Comparison of ENCODE assay signal across 9 mouse cellular contexts in the genomic region with DNA sequence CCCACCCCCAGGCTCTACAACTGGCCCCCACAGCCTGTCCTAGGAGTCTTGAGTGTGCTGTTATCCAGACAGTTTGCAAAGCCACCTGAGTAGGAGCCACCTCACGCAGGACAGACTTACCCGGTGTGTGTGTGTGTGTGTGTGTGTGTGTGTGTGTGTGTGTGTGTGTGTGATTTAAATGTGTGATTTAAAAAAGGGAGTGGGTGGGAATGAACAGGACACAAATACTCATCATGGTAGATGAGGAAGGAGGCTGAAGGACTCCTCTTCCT. TPM values are rescaled to one million over a fixed set of nuclear protein-coding genes. Genes with fewer than 3 reads are reported as not detected.
DNase-seq lines count a peak whose midpoint lies in the region; ATAC-seq and TF ChIP-seq lines count a peak whose summit lies in the region.
"Had no signal": no experiment of that assay in that cellular context is flagged by ENCODE, and none has a peak within 500 bp of the region (broad histone marks: within the 10 kb centered on the region; RNA-seq: fewer than 3 reads in every experiment).

No protein-coding gene starts in this region.

- no peaks in the 10 kb centered on the region for H3K36me3 ChIP-seq in kidney, embryonic 16.5 days (ENCODE audit: insufficient read depth, low read length)
- no peaks in the 10 kb centered on the region; the same call in 1 of the 2 replicates for H3K36me3 ChIP-seq in forebrain, embryonic 13.5 days (ENCODE audit: poor library complexity, severe bottlenecking)
- no peaks in the 10 kb centered on the region; the same call in 1 of the 2 replicates for H3K36me3 ChIP-seq in intestine, postnatal 0 days (ENCODE audit: control insufficient read depth, insufficient read depth)
- H3K36me3 ChIP-seq in neural tube, embryonic 13.5 days = peaks cover 12% of the 10 kb centered on the region; the same call in 1 of the 2 replicates
- no peaks in the 10 kb centered on the region for H3K36me3 ChIP-seq in thymus, adult 2 months (ENCODE audit: control insufficient read depth, insufficient read depth, low read length)

- no peak for DNase-seq in kidney, adult 18-20 months
- DNase-seq in gastrocnemius, postnatal 36 days = no peak
- no peak for DNase-seq in thymus, adult 2 months
- no peak for DNase-seq in layer of hippocampus, postnatal 14 days (ENCODE audit: low spot score in 2 of 2)

- H3K4me1 ChIP-seq in kidney, embryonic 16.5 days (ENCODE audit: insufficient read depth, low read length) = peaks cover 17% of the 10 kb centered on the region
- H3K4me1 ChIP-seq in forebrain, embryonic 13.5 days = 0 out of 2 replicates have a peak, but pooled peaks cover 8% of the 10 kb centered on the region
- peaks cover 9% of the 10 kb centered on the region; the same call in 1 of the 2 replicates for H3K4me1 ChIP-seq in intestine, postnatal 0 days (replicated peaks; ENCODE audit: control insufficient read depth, insufficient read depth, low read length)
- peaks cover 14% of the 10 kb centered on the region; the same call in 1 of the 2 replicates for H3K4me1 ChIP-seq in neural tube, embryonic 13.5 days (replicated peaks)
- peaks cover 10% of the 10 kb centered on the region for H3K4me1 ChIP-seq in thymus, adult 2 months (replicated peaks; ENCODE audit: control insufficient read depth, insufficient read depth, low read length)

- H3K9ac ChIP-seq in kidney, embryonic 16.5 days (replicated peaks; ENCODE audit: low read length) = no peak overlapping the region
- no peak overlapping the region for H3K9ac ChIP-seq in forebrain, embryonic 13.5 days
- no peak overlapping the region for H3K9ac ChIP-seq in intestine, postnatal 0 days (ENCODE audit: low read depth, low read length)
- H3K9ac ChIP-seq in neural tube, embryonic 13.5 days = no peak overlapping the region

- H3K4me3 ChIP-seq in kidney, embryonic 16.5 days (ENCODE audit: low read length) = no peak overlapping the region
- H3K4me3 ChIP-seq in forebrain, embryonic 13.5 days = no peak overlapping the region
- H3K4me3 ChIP-seq in intestine, postnatal 0 days (ENCODE audit: low read depth, low read length) = no peak overlapping the region
- no peak overlapping the region for H3K4me3 ChIP-seq in neural tube, embryonic 13.5 days
- no peak overlapping the region for H3K4me3 ChIP-seq in thymus, adult 2 months (ENCODE audit: control insufficient read depth, insufficient read depth, low read length)

- no peaks in the 10 kb centered on the region for H3K27me3 ChIP-seq in kidney, embryonic 16.5 days (ENCODE audit: insufficient read depth, low read length)
- no peaks in the 10 kb centered on the region for H3K27me3 ChIP-seq in forebrain, embryonic 13.5 days
- H3K27me3 ChIP-seq in intestine, postnatal 0 days (replicated peaks; ENCODE audit: control insufficient read depth, insufficient read depth, low read length) = no peaks in the 10 kb centered on the region
- no peaks in the 10 kb centered on the region for H3K27me3 ChIP-seq in neural tube, embryonic 13.5 days
- no peaks in the 10 kb centered on the region for H3K27me3 ChIP-seq in thymus, adult 2 months (ENCODE audit: control insufficient read depth, insufficient read depth, low read length)

- H3K27ac ChIP-seq in kidney, embryonic 16.5 days (ENCODE audit: low read length) = no peak overlapping the region
- H3K27ac ChIP-seq in forebrain, embryonic 13.5 days = no peak overlapping the region
- H3K27ac ChIP-seq in intestine, postnatal 0 days (ENCODE audit: low read depth, low read length) = peak overlapping the region; percentile 81
- H3K27ac ChIP-seq in neural tube, embryonic 13.5 days (replicated peaks) = no peak overlapping the region
- H3K27ac ChIP-seq in thymus, adult 2 months (ENCODE audit: control insufficient read depth, insufficient read depth, low read length) = no peak overlapping the region

- no peak for TF ChIP-seq POLR2A in thymus, adult 2 months (IDR thresholded peaks at IDR 0.05; ENCODE audit: control insufficient read depth, extremely low read depth, insufficient read depth, low read length, poor library complexity)

- ATAC-seq in kidney, embryonic 16.5 days (ENCODE audit: low FRiP score, low TSS enrichment) = peak; percentile 26; the same call in 1 of the 2 replicates
- peak; percentile 37; the same call in 1 of the 2 replicates for ATAC-seq in forebrain, embryonic 13.5 days
- ATAC-seq in intestine, postnatal 0 days = 0 out of 2 replicates have a peak, but pooled peaks have one; percentile 22
- peak; percentile 40; the same call in 1 of the 2 replicates for ATAC-seq in neural tube, embryonic 13.5 days (ENCODE audit: low read depth)

- no peaks in the 10 kb centered on the region for H3K9me3 ChIP-seq in kidney, embryonic 16.5 days (ENCODE audit: low read length)
- no peaks in the 10 kb centered on the region for H3K9me3 ChIP-seq in forebrain, embryonic 13.5 days (replicated peaks)
- H3K9me3 ChIP-seq in intestine, postnatal 0 days (ENCODE audit: control insufficient read depth) = no peaks in the 10 kb centered on the region
- H3K9me3 ChIP-seq in neural tube, embryonic 13.5 days = no peaks in the 10 kb centered on the region

- WGBS in kidney, embryonic 16.5 days = 85% methylated on average over 2 of the region's 2 CpGs
- 56% methylated on average over 2 of the region's 2 CpGs for WGBS in forebrain, embryonic 13.5 days
- 70% methylated on average over 2 of the region's 2 CpGs for WGBS in intestine, postnatal 0 days
- 80% methylated on average over 2 of the region's 2 CpGs for WGBS in neural tube, embryonic 13.5 days
- WGBS in thymus, adult 2 months = 77% methylated on average over 2 of the region's 2 CpGs

- peak overlapping the region; percentile 54 for H3K4me2 ChIP-seq in kidney, embryonic 16.5 days (replicated peaks; ENCODE audit: low read depth, low read length)
- no peak overlapping the region for H3K4me2 ChIP-seq in forebrain, embryonic 13.5 days
- H3K4me2 ChIP-seq in intestine, postnatal 0 days (replicated peaks; ENCODE audit: low read depth) = peak overlapping the region; percentile 61
- H3K4me2 ChIP-seq in neural tube, embryonic 13.5 days = 0 out of 2 replicates have a peak overlapping the region, but pooled peaks have one; percentile 57

- TF ChIP-seq CTCF in intestine, postnatal 0 days (IDR thresholded peaks at IDR 0.05; ENCODE audit: low read depth) = no peak
- TF ChIP-seq CTCF in thymus, adult 2 months (IDR thresholded peaks at IDR 0.05; ENCODE audit: borderline replicate concordance, control insufficient read depth, extremely low read depth, insufficient read depth, low read length, poor library complexity) = no peak

- intact Hi-C loops in gastrocnemius, postnatal 36 days (cut with DNase I) = loop anchor here (1.0 to 10.0 kb wide), 3 partner anchors 15 to 375 kb away; no protein-coding TSS in a partner anchor

RNA-seq across cellular contexts. Expression of a gene that starts 0.6 kb away (rescaled TPM):
- 15.2 and 18.5 TPM in 2 replicates for polyA plus RNA-seq in kidney, embryonic 16.5 days (2015; fragmentation: Nextera tagmentation; extraction: Ambion mirVana)
- 11.8 and 14.2 TPM in 2 replicates for polyA plus RNA-seq in forebrain, embryonic 13.5 days (2015; fragmentation: Nextera tagmentation; extraction: Ambion mirVana)
- 24.0 and 25.0 TPM in 2 replicates for polyA plus RNA-seq in intestine, postnatal 0 days (2015; fragmentation: Nextera tagmentation; extraction: Ambion mirVana)
- polyA plus RNA-seq in neural tube, embryonic 13.5 days (2015; fragmentation: Nextera tagmentation; extraction: Ambion mirVana) = 13.4 and 14.6 TPM in 2 replicates
- 1 to 10 TPM; 2.6 to 3.2 TPM for total RNA-seq in gastrocnemius, postnatal 36 days (2021)
- polyA plus RNA-seq in thymus, adult 2 months (2012; rRNA removed) = 8.0 and 10.1 TPM in 2 replicates
- 10 to 100 TPM; 13.5 to 14.4 TPM for total RNA-seq in layer of hippocampus, postnatal 14 days (2021)

RNA-seq across cellular contexts. Expression of a gene that starts 25.4 kb away (rescaled TPM):
- polyA plus RNA-seq in kidney, embryonic 16.5 days (2015; fragmentation: Nextera tagmentation; extraction: Ambion mirVana) = 0.49 and 0.81 TPM in 2 replicates
- polyA plus RNA-seq in forebrain, embryonic 13.5 days (2015; fragmentation: Nextera tagmentation; extraction: Ambion mirVana) = 0.42 and 0.52 TPM in 2 replicates
- 0.10 and 0.26 TPM in 2 replicates for polyA plus RNA-seq in intestine, postnatal 0 days (2015; fragmentation: Nextera tagmentation; extraction: Ambion mirVana)
- 0.45 and 0.60 TPM in 2 replicates for polyA plus RNA-seq in neural tube, embryonic 13.5 days (2015; fragmentation: Nextera tagmentation; extraction: Ambion mirVana)
- total RNA-seq in gastrocnemius, postnatal 36 days (2021) = under 1 TPM in 1 of 2 experiments, not detected in 1; 0.12 TPM
- 1.8 TPM in 2 replicates for polyA plus RNA-seq in thymus, adult 2 months (2012; rRNA removed)
- total RNA-seq in layer of hippocampus, postnatal 14 days (2021) = 1 to 10 TPM; 1.1 to 1.5 TPM
- polyA plus RNA-seq: CD4-positive, CD25-positive, alpha-beta regulatory T cell, adult 4 months had no signal

RNA-seq across cellular contexts. Expression of a gene that starts 58.2 kb away (rescaled TPM):
- polyA plus RNA-seq in kidney, embryonic 16.5 days (2015; fragmentation: Nextera tagmentation; extraction: Ambion mirVana) = 17.4 and 19.5 TPM in 2 replicates
- polyA plus RNA-seq in forebrain, embryonic 13.5 days (2015; fragmentation: Nextera tagmentation; extraction: Ambion mirVana) = 9.3 and 10.0 TPM in 2 replicates
- 3.3 and 3.4 TPM in 2 replicates for polyA plus RNA-seq in intestine, postnatal 0 days (2015; fragmentation: Nextera tagmentation; extraction: Ambion mirVana)
- polyA plus RNA-seq in neural tube, embryonic 13.5 days (2015; fragmentation: Nextera tagmentation; extraction: Ambion mirVana) = 18.4 and 20.8 TPM in 2 replicates
- 1 to 10 TPM; 1.7 to 1.9 TPM for total RNA-seq in gastrocnemius, postnatal 36 days (2021)
- polyA plus RNA-seq in thymus, adult 2 months (2012; rRNA removed) = 21.4 and 25.3 TPM in 2 replicates
- total RNA-seq in layer of hippocampus, postnatal 14 days (2021) = 10 to 100 TPM; 57.0 to 58.9 TPM
